Mouse (Mus musculus): ENCODE measurements around the gene D5Ertd579e. TPM values are rescaled to one million over a fixed set of nuclear protein-coding genes. Genes with fewer than 3 reads are reported as not detected.
A peak's percentile ranks its signal among the peaks of the same experiment; 100 is the strongest.

The D5Ertd579e gene
- polyA plus RNA-seq, 1 experiment, result 27.4 TPM

GRCm38 (mm10) chr5:36720710-36721375, 25.0 kb upstream of the D5Ertd579e start:
- Histone ChIP-seq H3K4me3 (ENCODE audit: low read depth, low read length) (no peak overlapping the region), H3K27me3 (ENCODE audit: control insufficient read depth, insufficient read depth, low read length) (no peaks in the 10 kb centered on the region), H3K36me3 (ENCODE audit: control insufficient read depth, insufficient read depth, low read length) (no peaks in the 10 kb centered on the region), H3K27ac (ENCODE audit: insufficient read depth, low read depth, low read length) (0 out of 2 replicates have a peak overlapping the region, but pooled peaks have one; percentile 36), H3K4me1 (ENCODE audit: control insufficient read depth, insufficient read depth, insufficient read length, low read length) (peaks cover 25% of the 10 kb centered on the region)
- no peak for TF ChIP-seq CTCF (IDR thresholded peaks at IDR 0.05; ENCODE audit: extremely low read depth, insufficient read length, insufficient replicate concordance, low read depth, low read length)
- no peak for TF ChIP-seq POLR2A (IDR thresholded peaks at IDR 0.05; ENCODE audit: low read depth, low read length)
- WGBS, result 59% methylated on average over 5 of the region's 5 CpGs

GRCm38 (mm10) chr5:36720219-36720618, 24.4 kb upstream of the D5Ertd579e start:
- WGBS, result 84% methylated on average over 5 of the region's 5 CpGs
- TF ChIP-seq CTCF (IDR thresholded peaks at IDR 0.05; ENCODE audit: extremely low read depth, insufficient read length, insufficient replicate concordance, low read depth, low read length) (no peak), POLR2A (IDR thresholded peaks at IDR 0.05; ENCODE audit: low read depth, low read length) (no peak)

GRCm38 (mm10) chr5:36719601-36720000, 23.8 kb upstream of the D5Ertd579e start:
- no peak overlapping the region for H3K27ac ChIP-seq (ENCODE audit: insufficient read depth, low read depth, low read length)
- 91% methylated on average over 3 of the region's 3 CpGs for WGBS
- H3K36me3 ChIP-seq (ENCODE audit: control insufficient read depth, insufficient read depth, low read length), result no peaks in the 10 kb centered on the region
- no peaks in the 10 kb centered on the region for H3K27me3 ChIP-seq (ENCODE audit: control insufficient read depth, insufficient read depth, low read length)
- TF ChIP-seq CTCF (IDR thresholded peaks at IDR 0.05; ENCODE audit: extremely low read depth, insufficient read length, insufficient replicate concordance, low read depth, low read length), result no peak
- no peak for TF ChIP-seq POLR2A (IDR thresholded peaks at IDR 0.05; ENCODE audit: low read depth, low read length)
- H3K4me1 ChIP-seq (ENCODE audit: control insufficient read depth, insufficient read depth, insufficient read length, low read length), result peaks cover 29% of the 10 kb centered on the region
- no peak overlapping the region for H3K4me3 ChIP-seq (ENCODE audit: low read depth, low read length)

More at GRCm38 (mm10) chr5:36720219-36720618, 24.4 kb upstream of the D5Ertd579e start:
- Histone ChIP-seq H3K27ac (ENCODE audit: insufficient read depth, low read depth, low read length) (0 out of 2 replicates have a peak overlapping the region, but pooled peaks have one; percentile 36), H3K4me1 (ENCODE audit: control insufficient read depth, insufficient read depth, insufficient read length, low read length) (peaks cover 24% of the 10 kb centered on the region), H3K4me3 (ENCODE audit: low read depth, low read length) (no peak overlapping the region), H3K36me3 (ENCODE audit: control insufficient read depth, insufficient read depth, low read length) (no peaks in the 10 kb centered on the region), H3K27me3 (ENCODE audit: control insufficient read depth, insufficient read depth, low read length) (no peaks in the 10 kb centered on the region)

DNA sequence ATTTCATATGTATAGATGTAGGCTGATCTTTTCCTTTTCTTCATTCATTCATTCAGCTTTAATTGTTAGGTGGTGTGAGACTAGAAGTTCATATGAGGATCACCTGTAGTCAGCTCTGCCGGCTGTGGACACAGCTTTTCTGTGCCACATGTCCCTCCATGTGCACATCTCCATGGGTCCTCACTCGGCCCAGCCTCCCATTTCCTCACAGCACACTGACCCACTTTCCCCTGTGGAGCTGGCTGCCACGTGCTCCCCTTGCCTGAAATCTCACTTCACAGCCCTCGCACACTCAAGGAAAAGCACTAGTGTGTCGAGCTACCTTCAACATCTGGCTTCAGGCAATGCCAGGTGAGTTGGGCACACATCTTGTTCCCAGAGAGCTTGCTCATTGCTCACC, 23.3 kb upstream of the D5Ertd579e start:
- 89% methylated on average over 5 of the region's 5 CpGs for WGBS
- H3K4me1 ChIP-seq (ENCODE audit: control insufficient read depth, insufficient read depth, insufficient read length, low read length), result peaks cover 32% of the 10 kb centered on the region
- no peak overlapping the region for H3K27ac ChIP-seq (ENCODE audit: insufficient read depth, low read depth, low read length)
- TF ChIP-seq POLR2A (IDR thresholded peaks at IDR 0.05; ENCODE audit: low read depth, low read length) (no peak), CTCF (IDR thresholded peaks at IDR 0.05; ENCODE audit: extremely low read depth, insufficient read length, insufficient replicate concordance, low read depth, low read length) (no peak)
- no peaks in the 10 kb centered on the region for H3K27me3 ChIP-seq (ENCODE audit: control insufficient read depth, insufficient read depth, low read length)
- no peak overlapping the region for H3K4me3 ChIP-seq (ENCODE audit: low read depth, low read length)
- H3K36me3 ChIP-seq (ENCODE audit: control insufficient read depth, insufficient read depth, low read length), result no peaks in the 10 kb centered on the region

DNA sequence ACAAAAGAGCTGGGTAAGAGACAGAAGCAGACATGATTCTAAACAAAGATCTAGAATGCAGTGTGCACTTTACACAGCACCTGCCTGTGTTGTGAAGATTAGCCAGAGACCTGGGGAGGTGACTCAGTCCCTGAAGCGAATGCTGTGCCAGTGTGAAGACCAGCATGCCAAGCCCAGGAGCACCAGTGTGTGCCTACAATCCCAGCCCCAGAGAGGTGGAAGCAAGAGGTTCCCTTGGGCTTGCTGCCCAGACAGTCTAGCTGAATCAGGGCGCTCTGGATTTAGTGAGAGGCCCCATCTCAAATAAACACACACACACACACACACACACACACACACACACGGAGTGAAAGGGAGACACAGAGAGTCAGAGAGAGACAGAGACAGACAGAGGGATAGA, 22.1 kb upstream of the D5Ertd579e start:
- TF ChIP-seq CTCF (IDR thresholded peaks at IDR 0.05; ENCODE audit: extremely low read depth, insufficient read length, insufficient replicate concordance, low read depth, low read length) (no peak), POLR2A (IDR thresholded peaks at IDR 0.05; ENCODE audit: low read depth, low read length) (no peak)
- 59% methylated on average over 3 of the region's 3 CpGs for WGBS
- peaks cover 29% of the 10 kb centered on the region for H3K4me1 ChIP-seq (ENCODE audit: control insufficient read depth, insufficient read depth, insufficient read length, low read length)
- H3K27me3 ChIP-seq (ENCODE audit: control insufficient read depth, insufficient read depth, low read length), result no peaks in the 10 kb centered on the region
- H3K36me3 ChIP-seq (ENCODE audit: control insufficient read depth, insufficient read depth, low read length), result no peaks in the 10 kb centered on the region
- no peak overlapping the region for H3K4me3 ChIP-seq (ENCODE audit: low read depth, low read length)
- no peak overlapping the region for H3K27ac ChIP-seq (ENCODE audit: insufficient read depth, low read depth, low read length)

GRCm38 (mm10) chr5:36716816-36717215, 21.0 kb upstream of the D5Ertd579e start:
- 75% methylated on average over 2 of the region's 2 CpGs for WGBS
- H3K36me3 ChIP-seq (ENCODE audit: control insufficient read depth, insufficient read depth, low read length), result no peaks in the 10 kb centered on the region
- peaks cover 28% of the 10 kb centered on the region for H3K4me1 ChIP-seq (ENCODE audit: control insufficient read depth, insufficient read depth, insufficient read length, low read length)
- no peak overlapping the region for H3K27ac ChIP-seq (ENCODE audit: insufficient read depth, low read depth, low read length)
- TF ChIP-seq POLR2A (IDR thresholded peaks at IDR 0.05; ENCODE audit: low read depth, low read length) (no peak), CTCF (IDR thresholded peaks at IDR 0.05; ENCODE audit: extremely low read depth, insufficient read length, insufficient replicate concordance, low read depth, low read length) (no peak)
- H3K4me3 ChIP-seq (ENCODE audit: low read depth, low read length), result no peak overlapping the region
- H3K27me3 ChIP-seq (ENCODE audit: control insufficient read depth, insufficient read depth, low read length), result no peaks in the 10 kb centered on the region

DNA sequence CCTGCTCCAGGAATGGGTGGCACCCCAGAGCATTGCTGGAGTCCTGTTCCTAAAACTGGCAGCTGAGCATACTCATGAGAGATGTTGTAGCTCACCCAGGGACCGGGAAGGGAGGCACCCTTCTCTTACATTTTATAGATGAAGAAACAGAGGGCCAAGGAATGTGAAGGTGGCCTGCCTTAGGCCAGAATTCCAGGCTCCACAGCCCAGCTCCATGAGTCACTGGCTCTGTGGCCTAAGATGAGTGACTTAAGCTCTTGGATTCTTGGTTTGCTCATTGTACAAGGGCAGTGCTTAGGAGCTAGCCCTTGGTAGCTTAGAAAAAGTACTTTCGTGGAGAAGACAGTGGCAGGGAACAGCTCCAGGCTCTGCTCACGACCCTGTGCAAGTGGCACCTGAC, 19.0 kb upstream of the D5Ertd579e start:
- Histone ChIP-seq H3K27ac (ENCODE audit: insufficient read depth, low read depth, low read length) (peak overlapping the region; percentile 80; the same call in 1 of the 2 replicates), H3K36me3 (ENCODE audit: control insufficient read depth, insufficient read depth, low read length) (no peaks in the 10 kb centered on the region), H3K4me1 (ENCODE audit: control insufficient read depth, insufficient read depth, insufficient read length, low read length) (peaks cover 20% of the 10 kb centered on the region), H3K27me3 (ENCODE audit: control insufficient read depth, insufficient read depth, low read length) (no peaks in the 10 kb centered on the region), H3K4me3 (ENCODE audit: low read depth, low read length) (no peak overlapping the region)
- WGBS, result 74% methylated on average over 3 of the region's 3 CpGs
- TF ChIP-seq POLR2A (IDR thresholded peaks at IDR 0.05; ENCODE audit: low read depth, low read length), result no peak
- no peak for TF ChIP-seq CTCF (IDR thresholded peaks at IDR 0.05; ENCODE audit: extremely low read depth, insufficient read length, insufficient replicate concordance, low read depth, low read length)
